Mouse (Mus musculus) adrenal gland, postnatal 10 days (tissue): ENCODE results near the gene Nol3. TPM values are rescaled to one million over a fixed set of nuclear protein-coding genes. Genes with fewer than 3 reads are reported as not detected.
A peak's percentile ranks its signal among the peaks of the same experiment; 100 is the strongest.
"Not testable (repeated sequence)": the region's sequence is repeated elsewhere in the genome, so short reads cannot be mapped to it uniquely, and the experiment has no call there.

Source experiments
- DNase-seq: peaks from one replicate; pipeline ENCODE4 v3.0.0; 2021; ENCODE audit warnings: mixed read lengths
- long read RNA-seq, 2 experiments: library from polyadenylated mRNA; stranded (forward); transcript quantifications; one replicate each; pipeline ENCODE4 v2.0.0; 2021
- total RNA-seq, 2 experiments: library from RNA; stranded (reverse); gene quantifications; 2 replicates each; pipeline ENCODE4 v1.2.3; 2021

Nol3 gene
- total RNA-seq = 10 to 100 TPM in 1 of 2 experiments, 1 to 10 TPM in 1; 9.4 to 13.1 TPM
- long read RNA-seq, experiment 1, transcript Nol3-201 (4 exons, 3,176 nt) = major isoform, 5 of 13 reads
- long read RNA-seq, experiment 1, partial matches to known transcripts = 4 of 13 reads
- long read RNA-seq, experiment 1, other reads (novel, unspliced or antisense) = 4 of 13 reads
- long read RNA-seq, experiment 2, partial matches to known transcripts = 4 of 7 reads
- long read RNA-seq, experiment 2, other reads (novel, unspliced or antisense) = 0 of 7 reads

- DNase-seq = no peak
These were observed at the start of gene Nol3 for GRCm38 (mm10) chr8:105275840-105276239. Gene Nol3, plus strand, starts transcription at chr8:105276140.

GRCm38 (mm10) chr8:105231503-105232320 is 44.2 kb upstream of the Nol3 start:
- DNase-seq = no peak

DNA sequence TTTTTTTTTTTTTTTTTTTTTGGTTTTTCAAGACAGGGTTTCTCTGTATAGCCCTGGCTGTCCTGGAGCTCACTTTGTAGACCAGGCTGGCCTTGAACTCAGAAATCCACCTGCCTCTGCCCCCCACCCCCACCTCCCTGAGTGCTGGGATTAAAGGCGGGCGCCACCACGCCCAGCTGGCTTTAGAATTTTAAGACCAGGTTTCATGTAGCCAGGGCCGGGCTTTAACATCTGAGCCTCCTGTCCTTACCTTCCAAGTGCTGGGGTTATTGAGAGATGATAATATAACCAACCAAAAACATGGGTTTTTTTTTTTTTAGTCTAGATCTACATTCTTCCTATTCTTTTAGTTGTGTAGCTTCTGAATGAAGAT is 43.6 kb upstream of the Nol3 start:
- DNase-seq = not testable (repeated sequence)

- DNase-seq = no peak
These were observed 42.6 kb upstream of the Nol3 start for GRCm38 (mm10) chr8:105233126-105233935.

GRCm38 (mm10) chr8:105235206-105235605 is 40.7 kb upstream of the Nol3 start:
- no peak for DNase-seq

DNA sequence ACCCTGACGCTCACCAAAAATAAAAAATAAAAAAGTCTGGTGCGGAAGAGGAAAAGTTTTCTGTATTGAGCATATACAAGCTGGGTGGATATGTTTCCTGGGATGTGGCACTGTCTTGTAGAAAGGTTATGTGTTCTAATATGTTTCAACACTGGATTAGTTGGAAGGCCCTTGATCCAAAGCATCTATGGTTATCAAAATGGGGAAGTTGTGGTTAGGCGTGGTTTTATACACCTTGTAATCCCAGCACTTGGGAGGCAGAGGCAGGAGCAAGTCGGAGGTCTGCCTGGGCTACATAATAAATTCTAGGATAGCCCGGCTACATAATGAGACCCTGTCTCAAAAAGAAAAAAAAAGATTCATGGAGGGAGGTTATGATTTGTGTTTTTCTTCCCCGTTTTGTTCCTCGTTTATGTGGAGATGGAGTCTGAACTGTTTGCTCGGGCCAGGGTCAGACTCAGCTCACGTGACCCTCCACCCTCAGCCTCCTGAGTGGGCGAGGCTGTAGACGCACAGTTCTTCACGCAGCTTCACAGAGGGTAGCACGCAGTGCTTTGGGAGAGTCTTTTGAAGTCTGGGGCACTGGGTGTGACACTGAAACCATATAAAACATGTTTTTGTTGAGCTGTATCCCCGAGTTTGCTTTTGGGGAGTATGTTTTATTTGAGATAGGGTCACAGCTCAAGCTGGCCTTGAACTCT is 38.3 kb upstream of the Nol3 start:
- no peak for DNase-seq

DNA sequence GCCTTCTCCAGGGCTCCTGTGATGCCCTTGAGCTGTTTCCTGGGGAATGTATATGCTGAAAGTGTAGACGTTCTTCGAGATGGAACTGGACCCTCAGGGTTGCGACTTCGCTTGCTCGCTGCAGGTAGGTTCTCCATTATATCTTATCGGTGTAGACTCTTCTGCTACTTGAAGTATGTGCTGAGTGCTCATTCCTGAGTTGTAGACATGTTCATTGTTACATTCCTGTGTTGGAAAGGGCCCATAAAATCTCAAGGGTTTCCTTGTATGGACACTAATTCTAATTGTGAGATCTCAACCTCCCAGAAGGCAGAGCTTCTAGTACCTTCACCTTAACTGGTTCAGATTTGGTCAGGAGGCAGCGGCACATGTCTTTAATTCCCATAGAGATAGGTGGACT is 34.9 kb upstream of the Nol3 start:
- no peak for DNase-seq

DNA sequence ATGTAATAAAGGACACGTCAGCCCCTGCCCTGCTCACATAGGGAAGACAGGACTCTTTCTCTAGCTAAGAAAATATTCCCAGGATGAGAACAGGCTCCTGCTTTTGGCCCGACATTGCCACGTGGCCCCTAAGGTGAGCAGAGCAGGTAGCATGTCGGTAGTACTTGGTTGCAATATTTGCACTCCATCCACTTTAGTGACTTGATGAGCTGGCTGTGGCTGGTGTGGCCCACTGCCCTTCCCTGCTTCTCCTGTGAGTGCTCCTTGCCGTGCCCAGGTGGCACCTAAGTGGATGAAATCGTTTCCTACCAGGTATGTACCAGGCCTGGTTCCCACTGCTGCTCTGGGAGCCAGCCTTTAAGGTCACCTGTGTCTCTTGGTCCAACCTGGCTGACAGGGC is 24.0 kb upstream of the Nol3 start:
- DNase-seq = no peak

- DNase-seq = no peak
These were observed 23.0 kb upstream of the Nol3 start for GRCm38 (mm10) chr8:105252680-105253537.

DNA sequence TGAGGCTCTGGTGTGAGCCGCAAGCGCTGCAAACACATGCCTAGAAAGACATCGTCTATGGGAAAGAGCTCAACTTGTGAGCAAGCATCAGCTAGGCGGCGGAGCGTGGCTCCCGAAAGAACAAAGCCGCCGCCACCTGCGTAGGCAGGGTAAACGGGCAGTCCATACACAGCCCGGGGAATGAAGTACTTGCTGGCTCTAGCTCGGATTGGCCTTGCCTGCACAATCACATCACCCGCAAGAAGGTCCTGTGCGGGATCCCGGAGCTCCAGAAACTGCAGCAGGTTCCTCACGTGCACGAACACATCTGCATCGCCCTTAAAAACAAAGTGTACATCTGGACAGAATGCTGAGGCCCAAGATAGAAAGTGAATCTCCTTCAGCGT is 22.2 kb upstream of the Nol3 start:
- DNase-seq = no peak

DNA sequence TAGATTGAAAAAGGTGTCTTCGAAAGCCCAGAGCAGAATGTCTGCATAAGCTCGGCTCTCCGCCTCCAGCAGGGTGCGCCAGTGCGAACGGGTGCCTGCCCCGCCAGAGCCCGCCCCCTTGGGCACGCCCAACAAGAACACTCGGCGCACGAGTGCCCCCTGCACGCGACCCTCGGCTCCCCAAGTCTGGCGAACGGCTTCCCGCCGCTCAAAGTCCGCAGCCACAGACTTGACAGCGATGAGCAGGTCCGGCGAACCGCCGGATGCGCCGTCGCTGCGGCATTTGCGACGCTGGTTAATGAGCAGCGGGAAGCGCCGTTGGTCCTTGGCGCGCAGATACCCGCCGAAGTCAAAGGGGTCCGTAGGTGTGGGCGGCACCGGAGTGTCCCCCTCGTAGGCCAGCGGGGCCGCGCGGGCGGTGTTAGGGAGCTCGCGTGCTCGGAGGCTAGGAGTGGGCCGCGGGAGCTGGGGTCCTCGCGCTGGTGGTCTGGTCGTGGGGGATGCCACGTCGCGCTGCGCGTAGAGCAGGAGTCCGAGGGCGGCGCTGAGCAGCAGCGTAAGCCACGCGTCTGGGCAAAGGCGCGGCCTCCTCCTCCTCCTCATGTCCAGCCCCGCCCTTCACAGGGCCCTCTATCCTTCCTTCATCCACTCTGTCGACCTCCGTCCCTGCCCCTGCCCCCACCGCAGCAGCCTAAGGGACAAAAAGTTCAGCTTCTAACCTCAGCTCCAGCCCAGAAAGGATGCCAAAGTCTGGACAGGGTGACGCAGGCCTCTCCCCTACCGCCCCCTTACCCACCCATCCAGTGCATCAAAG is 21.6 kb upstream of the Nol3 start:
- peak; percentile 94 for DNase-seq

GRCm38 (mm10) chr8:105254966-105255350 is 21.0 kb upstream of the Nol3 start, which contains the start of gene B3gnt9:
Gene B3gnt9, minus strand, starts transcription at chr8:105255153.
- DNase-seq = peak; percentile 62

- DNase-seq = no peak
These were observed 18.4 kb upstream of the Nol3 start for GRCm38 (mm10) chr8:105257318-105258114.

DNA sequence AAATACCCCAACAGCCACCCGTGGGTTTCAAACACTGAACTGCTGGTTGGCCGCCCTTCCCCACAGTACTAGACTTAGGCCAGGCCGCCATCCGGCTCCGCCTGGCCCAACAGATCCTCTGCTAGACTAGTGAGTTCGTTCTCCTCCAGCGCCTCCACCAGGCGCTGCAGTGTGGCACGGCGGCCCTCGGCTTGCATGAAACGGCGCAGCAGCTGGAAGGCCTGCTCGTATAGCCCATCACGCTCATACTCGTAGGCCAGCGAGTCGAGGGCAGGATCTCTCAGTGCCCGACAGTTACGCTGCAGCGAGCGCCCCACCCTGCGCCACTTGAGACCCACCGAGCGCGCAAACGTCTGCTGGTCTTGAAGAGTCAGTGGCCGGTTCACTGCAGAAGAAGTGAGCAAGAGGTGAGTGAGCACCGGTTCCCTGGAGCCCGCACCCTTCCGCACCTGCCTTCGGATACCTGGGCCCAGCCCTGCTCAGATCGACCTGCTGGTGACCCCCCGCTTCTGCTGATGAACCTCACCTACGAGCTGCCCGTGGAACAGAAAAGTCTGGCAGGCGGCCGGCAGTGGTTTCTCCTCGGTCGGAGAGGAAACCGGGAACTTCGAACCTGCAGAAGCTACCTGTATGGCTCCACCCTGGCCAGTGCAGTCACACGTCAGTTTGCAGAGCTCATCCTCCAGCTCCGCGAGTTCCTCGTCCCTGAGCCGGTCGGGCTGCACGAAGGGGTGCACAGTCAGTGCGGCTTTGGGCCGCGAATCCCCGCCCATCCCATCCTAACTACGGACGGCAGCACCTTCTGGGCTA is 16.8 kb upstream of the Nol3 start:
- DNase-seq = peak; percentile 38

DNA sequence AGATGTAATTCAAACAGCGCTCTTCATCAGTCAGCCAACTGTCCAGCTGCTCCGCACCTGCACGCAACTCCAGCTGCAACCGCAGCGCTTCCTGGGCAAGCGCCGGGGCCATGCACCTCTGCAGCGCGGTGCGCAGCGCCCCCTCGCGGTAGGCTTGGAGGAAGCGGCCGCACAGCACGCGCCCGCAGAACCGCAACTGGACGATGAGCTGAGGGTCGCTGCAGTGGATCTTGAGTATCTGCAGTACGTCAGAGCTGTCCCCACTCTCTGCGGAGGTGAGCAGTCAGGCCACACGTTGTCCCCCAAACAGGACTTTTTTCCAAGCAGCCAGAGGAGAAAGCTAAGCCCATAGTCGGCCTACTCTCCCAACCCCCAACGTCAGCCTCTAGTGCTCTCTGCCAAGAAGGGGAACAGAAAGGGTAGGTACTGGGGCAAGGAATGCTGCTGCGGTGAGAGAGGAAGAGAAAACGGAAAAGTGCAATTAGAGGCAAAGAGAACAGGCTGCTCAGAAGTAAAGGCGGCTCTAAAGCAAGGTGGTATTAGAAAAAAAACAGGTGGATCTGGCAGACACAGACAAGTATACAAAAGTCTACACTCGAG is 16.1 kb upstream of the Nol3 start:
- peak; percentile 90 for DNase-seq

- DNase-seq = no peak
These were observed 15.4 kb upstream of the Nol3 start for GRCm38 (mm10) chr8:105260371-105261099.

GRCm38 (mm10) chr8:105261326-105261980 is 14.5 kb upstream of the Nol3 start:
- DNase-seq = no peak
